Mouse (Mus musculus) liver, embryonic 14.5 days (tissue): Measurements from ENCODE around the gene Rbm38.

Experiments
- CTCF ChIP-seq: IDR thresholded peaks from 2 replicates; pipeline ENCODE4 v1.5.1; 2016; ENCODE audit warnings: antibody characterized with exemption, low read depth, control low read depth
- EP300 ChIP-seq: IDR thresholded peaks from 2 replicates; pipeline ENCODE4 v1.6.1; 2016; ENCODE audit warnings: antibody characterized with exemption, low read depth

- TF ChIP-seq CTCF (peak; percentile 45), EP300 (no peak)
These were observed 30.5 kb downstream of the Rbm38 start for GRCm38 (mm10) chr2:173050604-173051382.
